Mouse (Mus musculus): ENCODE measurements around the gene Plce1. TPM values are rescaled to one million over a fixed set of nuclear protein-coding genes. Genes with fewer than 3 reads are reported as not detected.
A peak's percentile ranks its signal among the peaks of the same experiment; 100 is the strongest.

Gene Plce1
- polyA plus RNA-seq, 1 experiment from 2014 or later = 3.1 TPM

DNA sequence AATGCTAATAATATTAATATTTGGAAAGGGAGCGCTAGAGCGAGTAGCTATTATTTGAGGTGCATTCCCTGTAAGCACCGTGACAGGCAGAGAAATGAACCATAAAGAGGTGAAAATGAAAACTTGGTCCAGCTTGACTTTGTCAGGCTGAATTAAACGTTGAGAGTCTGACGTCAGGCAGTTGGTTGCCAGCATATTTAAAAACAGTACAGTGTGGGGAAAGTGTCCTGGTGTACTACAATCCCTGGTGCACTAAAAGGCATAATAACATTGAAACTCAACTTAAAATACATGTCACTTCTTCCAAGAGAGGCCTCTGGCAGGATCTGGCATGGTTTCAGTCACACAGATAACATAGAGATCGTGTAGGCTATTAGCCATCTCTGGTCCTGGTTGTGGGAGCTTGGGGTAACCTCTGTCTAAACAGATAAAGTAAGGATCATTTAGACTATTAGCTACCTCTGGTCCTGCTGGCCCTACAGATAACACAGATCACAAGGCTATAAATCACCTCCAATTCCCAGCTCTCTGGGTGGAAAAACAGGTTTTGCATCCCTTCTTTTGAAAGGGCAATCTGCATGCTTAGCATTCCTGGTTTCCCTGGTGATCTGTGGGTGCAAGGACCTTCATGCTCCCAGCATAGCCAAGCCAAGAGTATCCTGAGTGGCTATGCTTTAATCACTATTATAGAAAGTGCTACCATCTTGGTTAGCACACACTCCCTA is 164.1 kb downstream of the Plce1 start:
- H3K27ac ChIP-seq = no peak overlapping the region
- H3K4me1 ChIP-seq = peaks cover 5% of the 10 kb centered on the region; the same call in 1 of the 2 replicates
- H3K4me3 ChIP-seq = no peak overlapping the region
- H3K4me2 ChIP-seq = no peak overlapping the region
- no peaks in the 10 kb centered on the region for H3K27me3 ChIP-seq
- no peak for ATAC-seq (ENCODE audit: insufficient number of reproducible peaks, insufficient read depth, low FRiP score, low TSS enrichment, low read depth)
- no peak overlapping the region for H3K9ac ChIP-seq
- no peaks in the 10 kb centered on the region for H3K36me3 ChIP-seq
- H3K9me3 ChIP-seq = no peaks in the 10 kb centered on the region
- WGBS = 49% methylated on average over 6 of the region's 6 CpGs

DNA sequence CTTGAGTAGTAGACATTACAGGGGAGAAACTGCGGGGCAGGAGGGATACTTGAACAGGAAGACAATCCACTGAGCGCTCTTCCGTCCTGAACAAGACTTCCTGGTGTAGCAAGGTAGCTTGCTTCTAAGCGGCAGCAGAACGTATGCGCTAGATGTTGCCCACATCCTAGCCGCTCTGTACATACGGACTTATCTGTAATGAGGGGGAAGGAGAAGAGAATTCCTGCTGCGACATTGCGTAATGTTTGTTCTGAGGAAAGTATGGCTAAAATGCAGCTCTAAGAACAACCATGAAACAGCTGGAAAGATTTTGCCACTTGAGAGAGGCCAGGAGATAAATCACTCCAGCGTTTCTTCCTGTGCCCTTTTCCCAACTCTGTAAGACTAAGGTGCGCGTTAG is 177.1 kb downstream of the Plce1 start:
- Histone ChIP-seq H3K9ac (no peak overlapping the region), H3K9me3 (no peaks in the 10 kb centered on the region), H3K4me2 (no peak overlapping the region), H3K4me1 (no peaks in the 10 kb centered on the region), H3K27me3 (no peaks in the 10 kb centered on the region), H3K4me3 (no peak overlapping the region), H3K27ac (no peak overlapping the region), H3K36me3 (no peaks in the 10 kb centered on the region)
- WGBS = 77% methylated on average over 13 of the region's 13 CpGs
- ATAC-seq (ENCODE audit: insufficient number of reproducible peaks, insufficient read depth, low FRiP score, low TSS enrichment, low read depth) = no peak

- H3K9ac ChIP-seq = no peak overlapping the region
- H3K4me2 ChIP-seq = no peak overlapping the region
- H3K27me3 ChIP-seq = no peaks in the 10 kb centered on the region
- ATAC-seq (ENCODE audit: insufficient number of reproducible peaks, insufficient read depth, low FRiP score, low TSS enrichment, low read depth) = no peak
- no peaks in the 10 kb centered on the region for H3K36me3 ChIP-seq
- WGBS = 84% methylated on average over 1 of the region's 1 CpGs
- H3K9me3 ChIP-seq = no peaks in the 10 kb centered on the region
- no peak overlapping the region for H3K27ac ChIP-seq
- H3K4me1 ChIP-seq = no peaks in the 10 kb centered on the region
- no peak overlapping the region for H3K4me3 ChIP-seq
Observed at GRCm38 (mm10) chr19:38665398-38665797, 184.5 kb downstream of the Plce1 start.

GRCm38 (mm10) chr19:38672015-38672600 is 191.2 kb downstream of the Plce1 start:
- H3K4me2 ChIP-seq = no peak overlapping the region
- no peak overlapping the region for H3K4me3 ChIP-seq
- H3K4me1 ChIP-seq = peaks cover 8% of the 10 kb centered on the region
- H3K27ac ChIP-seq = no peak overlapping the region
- H3K27me3 ChIP-seq = no peaks in the 10 kb centered on the region
- H3K9me3 ChIP-seq = no peaks in the 10 kb centered on the region
- no peak for ATAC-seq (ENCODE audit: insufficient number of reproducible peaks, insufficient read depth, low FRiP score, low TSS enrichment, low read depth)
- H3K36me3 ChIP-seq = no peaks in the 10 kb centered on the region
- WGBS = 79% methylated on average over 7 of the region's 7 CpGs
- H3K9ac ChIP-seq = no peak overlapping the region

DNA sequence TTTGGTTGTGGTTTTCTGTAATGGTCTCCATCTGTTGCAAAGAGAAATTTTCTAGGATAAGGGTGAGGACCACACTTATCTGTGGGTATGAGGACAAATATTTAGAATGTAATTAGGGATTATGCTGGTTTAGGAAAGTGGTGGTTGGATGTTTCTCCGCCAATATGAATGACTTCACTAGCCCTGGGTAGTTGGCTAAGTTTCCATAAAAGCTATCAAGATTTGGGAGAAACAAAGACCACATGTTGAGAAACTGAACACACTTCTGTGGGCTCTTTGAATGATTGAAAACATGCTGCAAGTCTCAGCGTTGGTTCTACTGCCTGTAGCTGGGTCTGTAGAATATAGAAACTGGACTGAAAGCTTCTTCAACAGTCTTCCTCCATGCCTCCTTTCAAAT is 193.0 kb downstream of the Plce1 start:
- no peak for ATAC-seq (ENCODE audit: insufficient number of reproducible peaks, insufficient read depth, low FRiP score, low TSS enrichment, low read depth)

DNA sequence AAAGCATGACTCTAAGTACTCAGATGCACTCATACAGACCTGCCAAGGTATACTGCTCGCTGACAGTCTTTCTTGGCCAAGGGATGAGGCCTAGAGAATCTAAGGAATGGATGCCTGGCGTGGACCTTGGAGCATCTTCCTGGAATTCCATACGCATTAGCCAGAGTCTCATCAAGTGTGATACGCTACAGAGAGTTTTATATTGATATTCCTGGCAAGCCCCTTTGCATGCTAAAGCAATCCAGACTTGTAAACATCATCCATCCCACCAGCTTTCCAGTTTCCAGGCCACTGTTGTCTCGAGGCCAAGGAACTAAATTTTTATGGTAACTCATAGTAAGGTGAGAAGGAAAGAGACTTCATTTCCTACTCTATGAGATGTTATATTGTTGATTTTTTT is 197.7 kb downstream of the Plce1 start:
- no peak for ATAC-seq (ENCODE audit: insufficient number of reproducible peaks, insufficient read depth, low FRiP score, low TSS enrichment, low read depth)
- Histone ChIP-seq H3K4me1 (peaks cover 12% of the 10 kb centered on the region), H3K9ac (no peak overlapping the region), H3K9me3 (no peaks in the 10 kb centered on the region), H3K27me3 (no peaks in the 10 kb centered on the region), H3K4me3 (no peak overlapping the region), H3K27ac (no peak overlapping the region), H3K36me3 (no peaks in the 10 kb centered on the region), H3K4me2 (no peak overlapping the region)
- WGBS = 75% methylated on average over 5 of the region's 5 CpGs

More for the DNA sequence above, 193.0 kb downstream of the Plce1 start:
- no peak overlapping the region for H3K4me2 ChIP-seq
- WGBS = 33% methylated on average over 2 of the region's 2 CpGs
- H3K9me3 ChIP-seq = no peaks in the 10 kb centered on the region
- H3K4me3 ChIP-seq = no peak overlapping the region
- no peaks in the 10 kb centered on the region for H3K27me3 ChIP-seq
- no peak overlapping the region for H3K9ac ChIP-seq
- no peaks in the 10 kb centered on the region for H3K36me3 ChIP-seq
- H3K27ac ChIP-seq = peak overlapping the region; percentile 16; the same call in 1 of the 2 replicates
- H3K4me1 ChIP-seq = peaks cover 8% of the 10 kb centered on the region

GRCm38 (mm10) chr19:38679520-38679919 is 198.6 kb downstream of the Plce1 start:
- no peak overlapping the region for H3K4me3 ChIP-seq
- H3K4me2 ChIP-seq = no peak overlapping the region
- no peaks in the 10 kb centered on the region for H3K9me3 ChIP-seq
- H3K27ac ChIP-seq = no peak overlapping the region
- H3K4me1 ChIP-seq = peaks cover 7% of the 10 kb centered on the region
- 84% methylated on average over 4 of the region's 4 CpGs for WGBS
- H3K27me3 ChIP-seq = no peaks in the 10 kb centered on the region
- H3K9ac ChIP-seq = no peak overlapping the region
- no peak for ATAC-seq (ENCODE audit: insufficient number of reproducible peaks, insufficient read depth, low FRiP score, low TSS enrichment, low read depth)
- no peaks in the 10 kb centered on the region for H3K36me3 ChIP-seq

DNA sequence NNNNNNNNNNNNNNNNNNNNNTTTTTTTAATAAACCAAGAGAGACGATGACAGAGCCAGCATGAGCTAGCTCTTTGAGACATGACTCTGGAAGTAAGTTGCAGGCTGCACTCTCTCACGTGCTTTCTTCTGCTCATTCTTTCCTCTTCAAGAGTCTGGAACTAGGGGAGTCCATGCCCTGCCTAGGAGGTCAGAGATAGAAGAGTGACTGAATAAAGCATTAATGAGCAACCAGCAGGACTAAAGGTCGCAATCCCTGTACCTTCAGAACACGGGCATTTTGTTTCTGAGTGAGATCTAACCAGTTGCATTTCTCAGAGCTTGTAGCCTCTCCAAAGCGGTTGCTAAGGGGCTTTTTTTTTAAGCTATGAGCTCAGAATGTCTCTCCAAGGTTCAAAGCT is 206.4 kb downstream of the Plce1 start:
- Histone ChIP-seq H3K4me3 (no peak overlapping the region), H3K4me2 (no peak overlapping the region), H3K4me1 (peaks cover 4% of the 10 kb centered on the region; the same call in 1 of the 2 replicates), H3K27me3 (no peaks in the 10 kb centered on the region), H3K9me3 (no peaks in the 10 kb centered on the region), H3K36me3 (no peaks in the 10 kb centered on the region), H3K9ac (no peak overlapping the region), H3K27ac (no peak overlapping the region)
- WGBS = 58% methylated on average over 5 of the region's 5 CpGs
- ATAC-seq (ENCODE audit: insufficient number of reproducible peaks, insufficient read depth, low FRiP score, low TSS enrichment, low read depth) = no peak

DNA sequence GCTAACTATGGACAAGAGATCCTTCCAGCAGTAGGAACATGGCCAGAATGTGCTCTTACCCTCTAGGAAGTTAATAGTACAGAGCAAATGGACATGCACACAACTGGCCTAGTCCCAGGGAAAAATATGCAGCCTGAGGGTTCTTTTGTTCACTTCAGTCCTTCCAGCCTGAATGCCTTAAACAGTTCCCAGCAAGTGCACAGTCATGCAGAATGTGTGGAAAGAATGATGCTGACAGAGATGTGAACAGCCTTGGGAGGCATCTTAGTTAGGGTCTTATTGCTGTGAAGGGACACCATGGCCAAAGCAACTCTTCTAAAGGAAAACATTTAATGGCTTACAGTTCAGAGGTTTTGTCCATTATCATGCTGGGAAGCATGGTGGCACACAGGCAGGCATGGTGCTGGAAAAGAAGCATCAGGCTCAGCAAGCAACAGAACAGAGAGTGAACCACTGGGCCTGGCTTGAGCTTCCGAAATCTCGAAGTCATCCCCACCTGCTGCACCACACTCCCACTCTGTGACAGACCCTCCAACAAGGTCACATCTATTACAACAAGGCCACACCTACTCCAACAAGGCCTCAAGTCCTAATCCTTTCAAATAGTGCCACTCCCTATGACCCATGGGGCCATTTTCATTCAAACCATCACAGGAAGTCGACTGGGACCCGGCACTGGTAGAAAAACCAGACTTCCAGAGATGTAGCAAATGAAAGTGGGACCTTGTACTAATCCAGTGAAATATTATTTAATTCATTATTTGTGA is 208.0 kb downstream of the Plce1 start:
- WGBS = 89% methylated on average over 4 of the region's 4 CpGs
- no peaks in the 10 kb centered on the region for H3K36me3 ChIP-seq
- H3K27ac ChIP-seq = no peak overlapping the region
- H3K9me3 ChIP-seq = no peaks in the 10 kb centered on the region
- no peak for ATAC-seq (ENCODE audit: insufficient number of reproducible peaks, insufficient read depth, low FRiP score, low TSS enrichment, low read depth)
- no peak overlapping the region for H3K4me2 ChIP-seq
- no peak overlapping the region for H3K9ac ChIP-seq
- no peak overlapping the region for H3K4me3 ChIP-seq
- H3K27me3 ChIP-seq = no peaks in the 10 kb centered on the region
- H3K4me1 ChIP-seq = peaks cover 8% of the 10 kb centered on the region

GRCm38 (mm10) chr19:38690276-38690675 is 209.4 kb downstream of the Plce1 start:
- Histone ChIP-seq H3K9ac (no peak overlapping the region), H3K4me1 (peaks cover 8% of the 10 kb centered on the region)
- WGBS = 74% methylated on average over 2 of the region's 2 CpGs

DNA sequence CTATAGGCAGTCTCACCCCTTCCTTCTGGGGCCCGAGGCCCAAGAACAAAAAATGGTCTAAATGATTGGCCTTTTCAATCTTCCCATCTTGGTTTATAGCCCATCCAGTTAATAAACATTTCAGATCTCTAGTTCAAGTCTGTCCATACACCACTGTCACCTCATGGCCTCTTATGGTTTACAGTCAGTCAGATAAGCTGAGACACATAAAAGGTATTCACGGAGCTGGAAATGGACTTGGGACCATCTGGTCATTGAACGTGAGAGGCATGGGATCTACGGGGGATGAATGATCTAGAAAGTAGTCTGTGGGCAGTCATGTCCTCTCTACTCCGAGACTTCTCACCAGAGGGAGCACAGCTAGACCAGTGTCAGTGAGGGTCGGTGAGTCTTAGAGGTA is 210.6 kb downstream of the Plce1 start:
- Histone ChIP-seq H3K4me2 (no peak overlapping the region), H3K9me3 (no peaks in the 10 kb centered on the region), H3K27me3 (no peaks in the 10 kb centered on the region), H3K9ac (no peak overlapping the region), H3K36me3 (no peaks in the 10 kb centered on the region), H3K27ac (no peak overlapping the region), H3K4me1 (peaks cover 4% of the 10 kb centered on the region), H3K4me3 (no peak overlapping the region)
- 92% methylated on average over 6 of the region's 6 CpGs for WGBS
- ATAC-seq (ENCODE audit: insufficient number of reproducible peaks, insufficient read depth, low FRiP score, low TSS enrichment, low read depth) = no peak

More at GRCm38 (mm10) chr19:38690276-38690675, 209.4 kb downstream of the Plce1 start:
- no peak overlapping the region for H3K4me3 ChIP-seq
- no peaks in the 10 kb centered on the region for H3K9me3 ChIP-seq
- no peaks in the 10 kb centered on the region for H3K36me3 ChIP-seq
- H3K27ac ChIP-seq = no peak overlapping the region
- no peaks in the 10 kb centered on the region for H3K27me3 ChIP-seq
- no peak overlapping the region for H3K4me2 ChIP-seq
- no peak for ATAC-seq (ENCODE audit: insufficient number of reproducible peaks, insufficient read depth, low FRiP score, low TSS enrichment, low read depth)

DNA sequence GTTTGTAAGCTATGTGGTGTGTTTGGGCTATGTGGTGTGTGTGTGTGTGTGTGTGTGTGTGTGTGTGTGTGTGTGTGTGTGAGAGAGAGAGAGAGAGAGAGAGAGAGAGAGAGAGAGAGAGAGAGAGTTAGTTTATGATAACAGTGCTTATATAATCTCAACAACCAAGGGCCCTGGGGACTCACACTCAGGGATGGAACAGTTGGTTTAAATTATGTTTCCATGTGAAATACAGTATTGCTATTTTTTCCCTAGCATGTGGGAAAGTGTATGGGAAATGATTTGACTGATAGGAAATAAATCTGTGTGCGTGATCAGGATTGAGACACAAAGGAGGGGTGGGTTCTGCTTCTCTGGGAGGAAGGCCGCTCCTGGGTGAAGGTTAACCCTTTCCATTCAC is 212.4 kb downstream of the Plce1 start:
- H3K9ac ChIP-seq = no peak overlapping the region
- ATAC-seq (ENCODE audit: insufficient number of reproducible peaks, insufficient read depth, low FRiP score, low TSS enrichment, low read depth) = no peak
- no peaks in the 10 kb centered on the region for H3K9me3 ChIP-seq
- H3K4me1 ChIP-seq = peaks cover 4% of the 10 kb centered on the region; the same call in 1 of the 2 replicates
- H3K4me3 ChIP-seq = no peak overlapping the region
- no peak overlapping the region for H3K4me2 ChIP-seq
- H3K27me3 ChIP-seq = no peaks in the 10 kb centered on the region
- no peak overlapping the region for H3K27ac ChIP-seq
- WGBS = 17% methylated on average over 2 of the region's 2 CpGs
- no peaks in the 10 kb centered on the region for H3K36me3 ChIP-seq

Data from embryonic facial prominence, embryonic 13.5 days (tissue).